Mouse (Mus musculus): ENCODE results near the gene Fndc7. TPM values are rescaled to one million over a fixed set of nuclear protein-coding genes. Genes with fewer than 3 reads are reported as not detected.

The Fndc7 gene
- polyA plus RNA-seq, 1 experiment from 2014 or later: 0.82 TPM

DNA sequence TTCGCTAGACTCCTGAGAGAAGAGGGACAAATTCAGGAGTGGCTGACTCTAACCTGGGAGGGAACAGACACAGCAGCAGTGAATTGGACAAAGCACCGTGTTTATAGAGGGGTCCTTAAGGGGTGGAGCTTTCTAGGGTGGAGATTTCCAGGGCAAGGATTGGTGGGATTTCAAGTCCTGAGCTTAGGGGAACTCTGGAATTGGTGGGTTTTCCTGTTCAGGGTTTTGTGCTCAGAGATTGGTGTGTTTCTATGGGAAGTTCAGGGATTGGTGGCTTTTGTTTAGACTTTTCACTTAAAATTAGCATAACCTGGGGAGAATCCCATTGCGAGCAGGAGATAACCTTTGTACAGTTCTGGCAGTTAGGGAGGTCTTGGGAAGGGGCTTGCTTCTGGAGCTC lies 28.2 kb upstream of the Fndc7 start:
- H3K36me3 ChIP-seq (ENCODE audit: control insufficient read depth, insufficient read depth, low read length): no peaks in the 10 kb centered on the region
- ATAC-seq (ENCODE audit: low read depth): no peak
- H3K27ac ChIP-seq (ENCODE audit: low read length): no peak overlapping the region
- no peak overlapping the region for H3K9ac ChIP-seq (ENCODE audit: low read length)
- H3K27me3 ChIP-seq (ENCODE audit: control insufficient read depth, insufficient read depth, low read depth, low read length): no peaks in the 10 kb centered on the region
- H3K9me3 ChIP-seq (ENCODE audit: control insufficient read depth, low read length): no peaks in the 10 kb centered on the region
- H3K4me3 ChIP-seq (ENCODE audit: low read length): no peak overlapping the region
- no peak overlapping the region for H3K4me2 ChIP-seq (ENCODE audit: low read depth, low read length)
- 46% methylated on average over 3 of the region's 3 CpGs for WGBS
- no peaks in the 10 kb centered on the region for H3K4me1 ChIP-seq (replicated peaks; ENCODE audit: control insufficient read depth, insufficient read depth, low read length)

- no peak for ATAC-seq (ENCODE audit: low read depth)
- Histone ChIP-seq H3K9ac (ENCODE audit: low read length) (no peak overlapping the region), H3K36me3 (ENCODE audit: control insufficient read depth, insufficient read depth, low read length) (no peaks in the 10 kb centered on the region), H3K27ac (ENCODE audit: low read length) (no peak overlapping the region), H3K9me3 (ENCODE audit: control insufficient read depth, low read length) (no peaks in the 10 kb centered on the region), H3K4me1 (replicated peaks; ENCODE audit: control insufficient read depth, insufficient read depth, low read length) (no peaks in the 10 kb centered on the region; the same call in 1 of the 2 replicates), H3K4me2 (ENCODE audit: low read depth, low read length) (no peak overlapping the region), H3K27me3 (ENCODE audit: control insufficient read depth, insufficient read depth, low read depth, low read length) (no peaks in the 10 kb centered on the region), H3K4me3 (ENCODE audit: low read length) (no peak overlapping the region)
- 25% methylated on average over 4 of the region's 4 CpGs for WGBS
Measured at GRCm38 (mm10) chr3:108916857-108917256, 27.0 kb upstream of the Fndc7 start.

- no peaks in the 10 kb centered on the region; the same call in 1 of the 2 replicates for H3K4me1 ChIP-seq (replicated peaks; ENCODE audit: control insufficient read depth, insufficient read depth, low read length)
- H3K36me3 ChIP-seq (ENCODE audit: control insufficient read depth, insufficient read depth, low read length): no peaks in the 10 kb centered on the region
- H3K9me3 ChIP-seq (ENCODE audit: control insufficient read depth, low read length): no peaks in the 10 kb centered on the region
- H3K27me3 ChIP-seq (ENCODE audit: control insufficient read depth, insufficient read depth, low read depth, low read length): no peaks in the 10 kb centered on the region
- H3K4me2 ChIP-seq (ENCODE audit: low read depth, low read length): no peak overlapping the region
- no peak overlapping the region for H3K4me3 ChIP-seq (ENCODE audit: low read length)
- H3K9ac ChIP-seq (ENCODE audit: low read length): no peak overlapping the region
- H3K27ac ChIP-seq (ENCODE audit: low read length): no peak overlapping the region
- ATAC-seq (ENCODE audit: low read depth): no peak
- WGBS: 71% methylated on average over 1 of the region's 1 CpGs
Measured at GRCm38 (mm10) chr3:108915999-108916398, 26.2 kb upstream of the Fndc7 start.

GRCm38 (mm10) chr3:108911548-108912413 lies 22.0 kb upstream of the Fndc7 start, which contains the start of gene Prpf38b:
Gene Prpf38b (minus strand): TSS chr3:108911727.
- Histone ChIP-seq H3K27ac (ENCODE audit: low read length) (peak within 1 kb of the TSS; percentile 100), H3K36me3 (ENCODE audit: control insufficient read depth, insufficient read depth, low read length) (peaks cover 8% of the 10 kb centered on the region; the same call in 1 of the 2 replicates), H3K4me1 (replicated peaks; ENCODE audit: control insufficient read depth, insufficient read depth, low read length) (peaks cover 7% of the 10 kb centered on the region), H3K4me3 (ENCODE audit: low read length) (peak within 1 kb of the TSS; percentile 96), H3K4me2 (ENCODE audit: low read depth, low read length) (peak within 1 kb of the TSS; percentile 62), H3K27me3 (ENCODE audit: control insufficient read depth, insufficient read depth, low read depth, low read length) (no peaks in the 10 kb centered on the region), H3K9ac (ENCODE audit: low read length) (peak within 1 kb of the TSS; percentile 96), H3K9me3 (ENCODE audit: control insufficient read depth, low read length) (no peaks in the 10 kb centered on the region)
- peak; percentile 99 for ATAC-seq (ENCODE audit: low read depth)
- WGBS: under 1% methylated on average over 53 of the region's 53 CpGs

DNA sequence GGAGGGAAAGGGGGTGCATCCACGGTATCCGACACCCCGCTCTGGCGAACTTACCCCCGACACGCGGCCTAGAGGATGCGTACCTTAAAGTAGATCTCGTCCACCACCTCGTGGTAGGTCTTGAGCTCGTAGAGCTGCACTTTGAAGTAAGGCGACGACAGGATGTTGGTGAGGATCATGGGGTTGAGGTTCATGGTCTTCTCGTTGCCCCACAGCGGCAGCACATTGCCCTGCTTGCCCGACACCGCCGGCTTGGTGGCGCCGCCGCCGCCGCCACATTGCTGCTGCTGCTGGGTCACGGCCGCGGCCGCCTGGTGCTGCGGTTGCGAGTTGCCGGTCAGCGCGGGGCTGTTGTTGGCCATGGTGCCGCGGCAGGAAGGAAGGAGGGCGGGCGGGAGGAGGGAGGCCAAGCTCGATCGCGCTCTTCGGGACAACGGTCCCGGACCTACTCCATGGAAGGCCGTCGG lies 21.3 kb upstream of the Fndc7 start:
- H3K27ac ChIP-seq (ENCODE audit: low read length): peak overlapping the region; percentile 100
- H3K27me3 ChIP-seq (ENCODE audit: control insufficient read depth, insufficient read depth, low read depth, low read length): no peaks in the 10 kb centered on the region
- peak overlapping the region; percentile 96 for H3K4me3 ChIP-seq (ENCODE audit: low read length)
- peaks cover 7% of the 10 kb centered on the region for H3K4me1 ChIP-seq (replicated peaks; ENCODE audit: control insufficient read depth, insufficient read depth, low read length)
- no peaks in the 10 kb centered on the region for H3K9me3 ChIP-seq (ENCODE audit: control insufficient read depth, low read length)
- under 1% methylated on average over 42 of the region's 44 CpGs for WGBS
- peak; percentile 88 for ATAC-seq (ENCODE audit: low read depth)
- H3K36me3 ChIP-seq (ENCODE audit: control insufficient read depth, insufficient read depth, low read length): peaks cover 10% of the 10 kb centered on the region; the same call in 1 of the 2 replicates
- H3K9ac ChIP-seq (ENCODE audit: low read length): peak overlapping the region; percentile 96
- H3K4me2 ChIP-seq (ENCODE audit: low read depth, low read length): peak overlapping the region; percentile 60

DNA sequence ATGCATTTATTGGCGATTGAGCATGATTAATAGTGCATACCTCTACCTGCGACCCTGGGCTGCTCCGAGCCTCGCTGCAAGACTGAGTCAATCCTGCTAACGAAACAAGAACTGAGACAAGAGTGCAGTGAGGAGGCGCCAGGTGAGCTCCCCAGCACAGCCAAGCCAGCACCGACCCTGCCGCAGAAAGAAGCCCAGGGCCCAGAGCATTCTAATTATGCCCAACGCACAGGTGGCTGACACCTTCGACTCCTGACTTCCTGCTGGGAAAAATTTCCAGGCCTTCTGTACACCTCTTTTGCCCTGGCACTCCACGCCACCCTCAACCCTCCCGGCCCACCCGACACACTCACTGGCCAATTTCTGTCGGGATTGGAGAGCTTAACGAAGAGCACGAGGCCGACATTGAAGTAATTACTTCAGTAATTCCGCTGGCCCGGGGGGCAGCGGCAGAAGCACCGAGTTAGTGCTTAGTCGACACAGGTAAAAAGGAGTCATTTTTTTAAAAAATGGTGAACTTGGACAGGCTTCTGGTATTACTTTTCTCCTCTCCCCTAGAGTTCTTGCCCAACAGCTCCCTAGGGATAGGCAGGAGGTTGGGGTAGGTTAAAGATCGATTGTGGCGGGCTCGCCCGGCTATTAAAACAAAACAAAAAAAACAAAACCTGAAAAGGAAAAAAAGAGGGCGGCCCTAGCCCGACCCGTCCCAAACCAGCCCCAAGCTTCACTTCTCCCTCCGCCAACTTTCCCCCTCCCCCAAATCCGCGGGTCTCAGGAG lies 20.7 kb upstream of the Fndc7 start:
- Histone ChIP-seq H3K36me3 (ENCODE audit: control insufficient read depth, insufficient read depth, low read length) (peaks cover 14% of the 10 kb centered on the region; the same call in 1 of the 2 replicates), H3K27ac (ENCODE audit: low read length) (peak overlapping the region; percentile 100), H3K9me3 (ENCODE audit: control insufficient read depth, low read length) (no peaks in the 10 kb centered on the region), H3K4me2 (ENCODE audit: low read depth, low read length) (peak overlapping the region; percentile 60), H3K9ac (ENCODE audit: low read length) (peak overlapping the region; percentile 96), H3K4me3 (ENCODE audit: low read length) (peak overlapping the region; percentile 96), H3K27me3 (ENCODE audit: control insufficient read depth, insufficient read depth, low read depth, low read length) (no peaks in the 10 kb centered on the region), H3K4me1 (replicated peaks; ENCODE audit: control insufficient read depth, insufficient read depth, low read length) (peaks cover 7% of the 10 kb centered on the region)
- no peak for ATAC-seq (ENCODE audit: low read depth)
- under 1% methylated on average over 31 of the region's 32 CpGs for WGBS

DNA sequence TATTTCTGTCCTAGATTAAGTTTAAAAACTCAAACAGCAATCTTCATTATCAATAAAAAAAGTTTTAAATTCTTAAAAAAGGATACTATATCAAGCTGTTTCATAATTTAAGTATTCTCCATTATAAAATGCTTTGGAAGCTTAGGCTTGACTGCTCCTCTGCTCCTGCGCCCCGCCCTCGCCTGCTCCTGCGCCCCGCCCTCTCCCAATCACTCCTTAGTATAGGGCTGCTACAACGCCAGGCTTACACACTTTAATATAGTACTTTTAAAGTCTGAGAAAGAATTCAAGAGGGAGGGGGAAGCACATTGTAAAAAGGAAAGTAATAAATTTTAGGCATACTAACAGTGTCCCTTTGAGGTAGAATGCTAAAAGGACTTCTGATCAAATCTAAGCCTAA lies 13.1 kb upstream of the Fndc7 start:
- H3K4me2 ChIP-seq (ENCODE audit: low read depth, low read length): no peak overlapping the region
- 0 out of 2 replicates have a peak, but pooled peaks have one; percentile 31 for ATAC-seq (ENCODE audit: low read depth)
- no peaks in the 10 kb centered on the region for H3K9me3 ChIP-seq (ENCODE audit: control insufficient read depth, low read length)
- H3K4me3 ChIP-seq (ENCODE audit: low read length): no peak overlapping the region
- H3K27ac ChIP-seq (ENCODE audit: low read length): no peak overlapping the region
- H3K4me1 ChIP-seq (replicated peaks; ENCODE audit: control insufficient read depth, insufficient read depth, low read length): no peaks in the 10 kb centered on the region
- peaks cover 34% of the 10 kb centered on the region for H3K36me3 ChIP-seq (ENCODE audit: control insufficient read depth, insufficient read depth, low read length)
- no peaks in the 10 kb centered on the region for H3K27me3 ChIP-seq (ENCODE audit: control insufficient read depth, insufficient read depth, low read depth, low read length)
- WGBS: 90% methylated on average over 6 of the region's 6 CpGs
- H3K9ac ChIP-seq (ENCODE audit: low read length): no peak overlapping the region

- Histone ChIP-seq H3K9me3 (ENCODE audit: control insufficient read depth, low read length) (no peaks in the 10 kb centered on the region), H3K4me2 (ENCODE audit: low read depth, low read length) (no peak overlapping the region), H3K27ac (ENCODE audit: low read length) (no peak overlapping the region), H3K4me1 (replicated peaks; ENCODE audit: control insufficient read depth, insufficient read depth, low read length) (no peaks in the 10 kb centered on the region), H3K4me3 (ENCODE audit: low read length) (no peak overlapping the region), H3K9ac (ENCODE audit: low read length) (no peak overlapping the region), H3K27me3 (ENCODE audit: control insufficient read depth, insufficient read depth, low read depth, low read length) (no peaks in the 10 kb centered on the region), H3K36me3 (ENCODE audit: control insufficient read depth, insufficient read depth, low read length) (peaks cover 31% of the 10 kb centered on the region)
- 52% methylated on average over 2 of the region's 2 CpGs for WGBS
- no peak for ATAC-seq (ENCODE audit: low read depth)
Measured at GRCm38 (mm10) chr3:108902038-108902437, 12.2 kb upstream of the Fndc7 start.

GRCm38 (mm10) chr3:108900681-108901080 lies 10.9 kb upstream of the Fndc7 start:
- H3K9me3 ChIP-seq (ENCODE audit: control insufficient read depth, low read length): no peaks in the 10 kb centered on the region
- no peaks in the 10 kb centered on the region for H3K27me3 ChIP-seq (ENCODE audit: control insufficient read depth, insufficient read depth, low read depth, low read length)
- WGBS: 72% methylated on average over 5 of the region's 5 CpGs
- no peak overlapping the region for H3K9ac ChIP-seq (ENCODE audit: low read length)
- no peaks in the 10 kb centered on the region for H3K4me1 ChIP-seq (replicated peaks; ENCODE audit: control insufficient read depth, insufficient read depth, low read length)
- no peak overlapping the region for H3K4me2 ChIP-seq (ENCODE audit: low read depth, low read length)
- no peak for ATAC-seq (ENCODE audit: low read depth)
- H3K27ac ChIP-seq (ENCODE audit: low read length): no peak overlapping the region
- no peak overlapping the region for H3K4me3 ChIP-seq (ENCODE audit: low read length)
- H3K36me3 ChIP-seq (ENCODE audit: control insufficient read depth, insufficient read depth, low read length): peaks cover 25% of the 10 kb centered on the region
